Mouse (Mus musculus): ENCODE measurements around the gene Tmem80. TPM values are rescaled to one million over a fixed set of nuclear protein-coding genes. Genes with fewer than 3 reads are reported as not detected.

Gene Tmem80
- polyA plus RNA-seq, 1 experiment: 4.6 TPM

GRCm38 (mm10) chr7:141343696-141344095 is 16.2 kb downstream of the Tmem80 start:
- peaks cover 8% of the 10 kb centered on the region for H3K27me3 ChIP-seq (ENCODE audit: control insufficient read depth)
- H3K9me3 ChIP-seq (ENCODE audit: control insufficient read depth, low read length): no peaks in the 10 kb centered on the region
- H3K4me3 ChIP-seq (replicated peaks): no peak overlapping the region
- TF ChIP-seq GATA1 (IDR thresholded peaks at IDR 0.05; ENCODE audit: low read length): no peak
- TF ChIP-seq TAL1 (IDR thresholded peaks at IDR 0.05; ENCODE audit: low read length): no peak
- peaks cover 7% of the 10 kb centered on the region for H3K4me1 ChIP-seq (ENCODE audit: control insufficient read depth)
- H3K36me3 ChIP-seq (ENCODE audit: control insufficient read depth): no peaks in the 10 kb centered on the region

DNA sequence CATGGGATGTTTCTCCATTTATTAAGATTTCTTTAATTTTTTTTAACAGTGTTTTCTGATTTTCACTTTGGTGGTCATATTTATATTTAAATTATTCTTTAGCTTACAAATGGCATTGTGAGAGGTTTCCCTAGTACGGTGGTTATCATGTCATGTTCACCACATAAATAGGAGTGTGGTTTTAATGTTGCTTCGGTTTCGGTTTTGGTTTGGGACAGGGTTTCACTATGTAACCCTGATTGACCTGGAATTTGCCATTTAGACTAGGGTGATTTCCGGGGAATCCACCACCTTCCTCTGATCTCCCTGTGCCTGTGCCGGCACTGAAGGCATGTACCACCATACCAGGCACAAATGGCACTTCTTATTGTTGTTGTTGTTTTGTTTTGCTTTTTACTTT is 17.2 kb downstream of the Tmem80 start:
- TF ChIP-seq GATA1 (IDR thresholded peaks at IDR 0.05; ENCODE audit: low read length) (no peak), TAL1 (IDR thresholded peaks at IDR 0.05; ENCODE audit: low read length) (no peak)
- no peaks in the 10 kb centered on the region for H3K36me3 ChIP-seq (ENCODE audit: control insufficient read depth)
- no peaks in the 10 kb centered on the region for H3K4me1 ChIP-seq (ENCODE audit: control insufficient read depth)
- H3K9me3 ChIP-seq (ENCODE audit: control insufficient read depth, low read length): no peaks in the 10 kb centered on the region
- no peak overlapping the region for H3K4me3 ChIP-seq (replicated peaks)
- peaks cover 4% of the 10 kb centered on the region for H3K27me3 ChIP-seq (ENCODE audit: control insufficient read depth)

DNA sequence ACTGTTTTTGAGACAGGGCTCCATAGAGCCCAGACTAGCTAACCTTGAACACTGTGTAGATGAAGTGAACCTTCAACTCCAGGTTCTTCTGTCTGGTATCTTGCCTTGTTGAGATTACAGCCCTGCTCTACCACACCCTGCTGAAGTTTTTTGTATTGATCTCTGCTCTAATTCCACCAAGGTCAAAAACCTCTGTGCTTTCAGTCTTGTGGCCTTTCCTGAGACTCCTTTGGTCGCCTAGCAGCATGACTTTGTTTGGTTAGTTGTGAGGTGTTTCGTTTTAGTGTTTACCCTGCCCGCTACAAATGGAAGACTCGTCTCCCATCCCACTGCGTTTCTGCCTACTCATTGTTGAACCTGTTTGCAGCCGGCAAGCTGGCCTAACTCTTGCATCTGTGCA is 23.5 kb downstream of the Tmem80 start:
- H3K36me3 ChIP-seq (ENCODE audit: control insufficient read depth): peaks cover 3% of the 10 kb centered on the region; the same call in 1 of the 2 replicates

DNA sequence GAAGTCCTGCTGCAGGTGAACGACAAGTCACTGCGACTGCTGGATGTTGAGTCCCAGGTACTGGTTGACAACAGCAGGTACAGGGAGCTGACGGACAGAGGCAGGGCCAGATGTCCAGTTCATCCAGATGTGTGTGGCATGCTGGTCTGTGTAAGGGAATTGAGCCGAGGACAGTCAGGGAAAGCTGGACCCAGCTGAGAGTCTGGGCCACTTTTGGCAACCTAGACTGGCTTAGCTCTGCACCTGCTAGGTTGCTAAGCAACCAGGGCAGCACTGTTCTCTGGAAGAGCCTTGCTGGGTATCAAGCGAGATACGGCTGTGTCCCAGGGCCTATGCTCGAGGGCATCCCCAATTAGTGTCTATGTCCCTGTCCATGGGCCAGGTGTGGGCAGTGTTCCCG is 27.5 kb downstream of the Tmem80 start:
- peaks cover 42% of the 10 kb centered on the region for H3K27me3 ChIP-seq (ENCODE audit: control insufficient read depth)
- TF ChIP-seq TAL1 (IDR thresholded peaks at IDR 0.05; ENCODE audit: low read length) (no peak), GATA1 (IDR thresholded peaks at IDR 0.05; ENCODE audit: low read length) (no peak)

More for the DNA sequence above, 23.5 kb downstream of the Tmem80 start:
- Histone ChIP-seq H3K4me3 (replicated peaks) (no peak overlapping the region), H3K4me1 (ENCODE audit: control insufficient read depth) (no peaks in the 10 kb centered on the region; the same call in 1 of the 2 replicates), H3K27me3 (ENCODE audit: control insufficient read depth) (peaks cover 18% of the 10 kb centered on the region), H3K9me3 (ENCODE audit: control insufficient read depth, low read length) (no peaks in the 10 kb centered on the region)
- TF ChIP-seq TAL1 (IDR thresholded peaks at IDR 0.05; ENCODE audit: low read length) (no peak), GATA1 (IDR thresholded peaks at IDR 0.05; ENCODE audit: low read length) (no peak)

DNA sequence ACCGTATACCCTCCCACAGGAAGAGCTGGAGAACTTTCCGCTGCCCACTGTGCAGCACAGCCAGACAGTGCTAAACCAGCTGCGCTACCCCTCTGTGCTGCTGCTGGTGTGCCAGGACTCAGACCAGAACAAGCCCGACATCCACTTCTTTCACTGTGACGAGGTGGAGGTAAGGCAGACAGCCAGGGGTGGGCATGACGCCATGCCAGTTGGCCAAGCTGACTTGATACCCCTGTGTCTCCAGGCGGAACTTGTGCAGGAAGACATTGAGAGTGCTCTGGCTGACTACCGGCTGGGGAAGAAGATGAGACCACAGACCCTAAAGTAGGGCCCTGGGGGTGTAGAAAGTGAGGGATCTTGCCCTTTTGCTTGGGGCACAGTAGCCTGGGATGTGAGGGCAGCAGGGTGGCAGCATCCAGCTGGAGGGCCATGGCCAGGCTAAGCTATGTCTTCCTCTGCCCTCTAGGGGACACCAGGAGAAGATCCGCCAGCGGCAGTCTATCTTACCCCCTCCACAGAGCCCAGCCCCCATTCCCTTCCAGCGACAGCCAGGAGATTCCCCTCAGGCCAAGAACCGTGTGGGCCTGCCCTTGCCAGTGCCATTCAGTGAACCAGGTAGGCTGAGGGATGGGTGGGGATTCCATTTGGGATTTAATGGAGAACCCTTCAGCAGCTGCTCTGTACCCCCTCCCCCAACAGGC is 28.2 kb downstream of the Tmem80 start:
- Histone ChIP-seq H3K4me3 (replicated peaks) (no peak overlapping the region), H3K9me3 (ENCODE audit: control insufficient read depth, low read length) (no peaks in the 10 kb centered on the region), H3K36me3 (ENCODE audit: control insufficient read depth) (peaks cover 9% of the 10 kb centered on the region; the same call in 1 of the 2 replicates), H3K4me1 (ENCODE audit: control insufficient read depth) (peaks cover 7% of the 10 kb centered on the region), H3K27me3 (ENCODE audit: control insufficient read depth) (peaks cover 49% of the 10 kb centered on the region)
- no peak for TF ChIP-seq GATA1 (IDR thresholded peaks at IDR 0.05; ENCODE audit: low read length)
- no peak for TF ChIP-seq TAL1 (IDR thresholded peaks at IDR 0.05; ENCODE audit: low read length)

More for the DNA sequence above, 27.5 kb downstream of the Tmem80 start:
- H3K9me3 ChIP-seq (ENCODE audit: control insufficient read depth, low read length): no peaks in the 10 kb centered on the region
- no peak overlapping the region for H3K4me3 ChIP-seq (replicated peaks)
- H3K4me1 ChIP-seq (ENCODE audit: control insufficient read depth): peaks cover 4% of the 10 kb centered on the region
- peaks cover 9% of the 10 kb centered on the region; the same call in 1 of the 2 replicates for H3K36me3 ChIP-seq (ENCODE audit: control insufficient read depth)

DNA sequence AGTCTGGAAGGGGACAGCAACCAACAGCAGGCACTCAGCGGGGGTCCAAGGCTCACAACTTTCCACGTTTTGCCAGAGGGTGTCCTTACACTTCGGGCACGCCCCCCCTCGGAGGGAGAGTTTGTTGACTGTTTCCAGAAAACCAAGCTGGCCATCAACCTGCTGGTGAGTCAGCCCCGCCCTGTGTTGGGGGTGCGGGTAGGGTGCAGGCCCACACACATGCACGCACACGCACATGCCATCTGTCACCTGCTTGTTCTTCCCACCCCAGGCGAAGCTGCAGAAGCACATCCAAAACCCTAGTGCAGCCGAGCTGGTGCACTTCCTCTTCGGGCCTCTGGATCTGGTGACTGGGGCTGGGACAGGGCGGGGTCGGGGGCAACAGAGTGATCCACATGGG is 29.4 kb downstream of the Tmem80 start:
- H3K27me3 ChIP-seq (ENCODE audit: control insufficient read depth): peaks cover 60% of the 10 kb centered on the region
- TF ChIP-seq TAL1 (IDR thresholded peaks at IDR 0.05; ENCODE audit: low read length) (no peak), GATA1 (IDR thresholded peaks at IDR 0.05; ENCODE audit: low read length) (no peak)
- peaks cover 15% of the 10 kb centered on the region for H3K4me1 ChIP-seq (ENCODE audit: control insufficient read depth)
- peaks cover 11% of the 10 kb centered on the region; the same call in 1 of the 2 replicates for H3K36me3 ChIP-seq (ENCODE audit: control insufficient read depth)
- H3K4me3 ChIP-seq (replicated peaks): no peak overlapping the region
- H3K9me3 ChIP-seq (ENCODE audit: control insufficient read depth, low read length): no peaks in the 10 kb centered on the region

GRCm38 (mm10) chr7:141361510-141361909 is 34.0 kb downstream of the Tmem80 start:
- peaks cover 10% of the 10 kb centered on the region for H3K36me3 ChIP-seq (ENCODE audit: control insufficient read depth)
- no peak for TF ChIP-seq GATA1 (IDR thresholded peaks at IDR 0.05; ENCODE audit: low read length)
- no peak for TF ChIP-seq TAL1 (IDR thresholded peaks at IDR 0.05; ENCODE audit: low read length)
- H3K4me1 ChIP-seq (ENCODE audit: control insufficient read depth): peaks cover 53% of the 10 kb centered on the region
- no peaks in the 10 kb centered on the region for H3K9me3 ChIP-seq (ENCODE audit: control insufficient read depth, low read length)
- peaks cover 37% of the 10 kb centered on the region for H3K27me3 ChIP-seq (ENCODE audit: control insufficient read depth)
- H3K4me3 ChIP-seq (replicated peaks): no peak overlapping the region

GRCm38 (mm10) chr7:141363106-141363751 is 35.7 kb downstream of the Tmem80 start:
- Histone ChIP-seq H3K4me3 (replicated peaks) (no peak overlapping the region), H3K27me3 (ENCODE audit: control insufficient read depth) (peaks cover 23% of the 10 kb centered on the region), H3K4me1 (ENCODE audit: control insufficient read depth) (peaks cover 54% of the 10 kb centered on the region), H3K36me3 (ENCODE audit: control insufficient read depth) (peaks cover 4% of the 10 kb centered on the region), H3K9me3 (ENCODE audit: control insufficient read depth, low read length) (no peaks in the 10 kb centered on the region)
- TF ChIP-seq TAL1 (IDR thresholded peaks at IDR 0.05; ENCODE audit: low read length) (no peak), GATA1 (IDR thresholded peaks at IDR 0.05; ENCODE audit: low read length) (no peak)

DNA sequence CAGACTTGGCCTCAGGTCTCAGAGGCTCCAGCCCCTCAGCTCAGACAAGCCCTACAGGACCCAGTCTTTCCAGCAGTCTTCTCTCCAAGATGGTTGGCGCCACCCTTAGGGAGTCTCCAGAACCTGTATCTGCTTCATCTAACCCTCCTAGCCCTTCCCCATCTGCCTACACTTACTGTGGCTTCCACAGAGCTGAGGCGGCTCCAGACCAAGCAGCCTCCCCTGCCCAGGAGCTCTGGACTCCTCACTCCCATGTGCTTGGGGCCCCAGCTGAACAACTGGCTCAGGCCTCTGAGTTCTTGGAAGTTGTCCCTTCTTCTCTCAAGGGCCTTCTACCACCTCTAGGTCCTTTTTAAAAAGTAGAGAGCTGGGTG is 36.2 kb downstream of the Tmem80 start:
- peaks cover 23% of the 10 kb centered on the region for H3K27me3 ChIP-seq (ENCODE audit: control insufficient read depth)
- peak overlapping the region; percentile 17 for H3K4me3 ChIP-seq (replicated peaks)
- TF ChIP-seq TAL1 (IDR thresholded peaks at IDR 0.05; ENCODE audit: low read length): no peak
- no peak for TF ChIP-seq GATA1 (IDR thresholded peaks at IDR 0.05; ENCODE audit: low read length)
- H3K4me1 ChIP-seq (ENCODE audit: control insufficient read depth): peaks cover 56% of the 10 kb centered on the region
- H3K9me3 ChIP-seq (ENCODE audit: control insufficient read depth, low read length): no peaks in the 10 kb centered on the region
- H3K36me3 ChIP-seq (ENCODE audit: control insufficient read depth): peaks cover 4% of the 10 kb centered on the region
